Mouse (Mus musculus) layer of hippocampus, postnatal 36 days (tissue): ENCODE measurements around the gene Tpsg1. TPM values are rescaled to one million over a fixed set of nuclear protein-coding genes. Genes with fewer than 3 reads are reported as not detected.

Experiments
- DNase-seq, 2 experiments: peaks; one replicate each; pipeline ENCODE4 v3.0.0; 2022
- total RNA-seq, 2 experiments: library from RNA; stranded (reverse); gene quantifications; 2 replicates each; pipeline ENCODE4 v1.2.3; 2021

The Tpsg1 gene
- total RNA-seq: not detected

- DNase-seq: no peak
Observed at GRCm38 (mm10) chr17:25368973-25369372, at the start of gene Tpsg1. Gene Tpsg1 (plus strand): TSS chr17:25369273.

- DNase-seq: no peak
Observed at GRCm38 (mm10) chr17:25320819-25321218, 48.3 kb upstream of the Tpsg1 start.

GRCm38 (mm10) chr17:25322930-25323329, 46.1 kb upstream of the Tpsg1 start:
- DNase-seq: no peak

- no peak for DNase-seq
Observed at GRCm38 (mm10) chr17:25332321-25332720, 36.8 kb upstream of the Tpsg1 start.

GRCm38 (mm10) chr17:25333943-25334342, 35.1 kb upstream of the Tpsg1 start:
- DNase-seq: peak; percentile 61 to 63

GRCm38 (mm10) chr17:25338218-25338617, 30.9 kb upstream of the Tpsg1 start:
- DNase-seq: no peak

- no peak for DNase-seq
Observed at GRCm38 (mm10) chr17:25340003-25340402, 29.1 kb upstream of the Tpsg1 start.

GRCm38 (mm10) chr17:25341490-25341889, 27.6 kb upstream of the Tpsg1 start:
- no peak for DNase-seq

GRCm38 (mm10) chr17:25345462-25345861, 23.6 kb upstream of the Tpsg1 start, which contains the start of gene Tpsab1:
Gene Tpsab1 (minus strand): TSS chr17:25345562.
- DNase-seq: no peak

- no peak for DNase-seq
Observed at GRCm38 (mm10) chr17:25361291-25361690, 7.8 kb upstream of the Tpsg1 start.

- DNase-seq: peak in 1 of 2 experiments; percentile 53
Observed at GRCm38 (mm10) chr17:25363726-25364125, 5.3 kb upstream of the Tpsg1 start.

- DNase-seq: no peak
Observed at GRCm38 (mm10) chr17:25366005-25366404, 3.1 kb upstream of the Tpsg1 start, which contains the start of gene Tpsb2. Gene Tpsb2 (plus strand): TSS chr17:25366305.

- no peak for DNase-seq
Observed at GRCm38 (mm10) chr17:25372491-25372890, 3.4 kb downstream of the Tpsg1 start.

GRCm38 (mm10) chr17:25374011-25374410, 4.9 kb downstream of the Tpsg1 start:
- DNase-seq: no peak

GRCm38 (mm10) chr17:25394526-25394925, 25.5 kb downstream of the Tpsg1 start:
- DNase-seq: no peak

GRCm38 (mm10) chr17:25397804-25398519, 28.9 kb downstream of the Tpsg1 start:
- DNase-seq: peak; percentile 72 to 81

GRCm38 (mm10) chr17:25398520-25398838, 29.4 kb downstream of the Tpsg1 start:
- no peak for DNase-seq

- no peak for DNase-seq
Observed at GRCm38 (mm10) chr17:25400443-25400842, 31.4 kb downstream of the Tpsg1 start.

GRCm38 (mm10) chr17:25401491-25401890, 32.4 kb downstream of the Tpsg1 start:
- DNase-seq: no peak

- DNase-seq: no peak
Observed at GRCm38 (mm10) chr17:25402224-25402623, 33.2 kb downstream of the Tpsg1 start.

GRCm38 (mm10) chr17:25404190-25404589, 35.1 kb downstream of the Tpsg1 start:
- DNase-seq: no peak

GRCm38 (mm10) chr17:25405224-25405895, 36.3 kb downstream of the Tpsg1 start:
- no peak for DNase-seq

GRCm38 (mm10) chr17:25406011-25406441, 37.0 kb downstream of the Tpsg1 start:
- DNase-seq: peak; percentile 67

GRCm38 (mm10) chr17:25407352-25407751, 38.3 kb downstream of the Tpsg1 start:
- no peak for DNase-seq
